Mouse (Mus musculus): ENCODE data around the gene Nudt1. TPM values are rescaled to one million over a fixed set of nuclear protein-coding genes. Genes with fewer than 3 reads are reported as not detected.

Nudt1 gene
- polyA plus RNA-seq, 1 experiment from 2014 or later: 27.0 TPM

DNA sequence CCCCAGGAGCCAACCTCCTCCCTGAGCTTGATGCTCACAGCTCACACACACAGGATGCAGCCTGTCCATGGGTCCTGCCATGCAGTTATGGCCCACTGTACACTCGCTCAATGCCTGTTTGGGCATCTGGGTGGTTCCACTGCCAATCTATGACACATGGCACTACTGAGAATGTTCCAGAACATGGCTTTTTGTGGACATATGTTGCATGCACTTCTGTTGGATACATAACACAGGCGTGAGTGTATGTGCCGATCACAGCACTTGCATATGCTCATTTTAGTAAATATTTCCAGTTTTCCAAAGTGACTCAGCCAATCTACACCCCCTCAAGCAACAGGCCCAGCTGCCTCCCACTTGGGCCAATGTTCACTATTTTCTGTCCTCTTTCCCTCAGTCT, 50.2 kb downstream of the Nudt1 start:
- WGBS: 93% methylated on average over 3 of the region's 3 CpGs
- no peak overlapping the region for H3K4me3 ChIP-seq (ENCODE audit: low read length)
- H3K36me3 ChIP-seq (ENCODE audit: control insufficient read depth, insufficient read depth, low read length): no peaks in the 10 kb centered on the region
- no peaks in the 10 kb centered on the region for H3K9me3 ChIP-seq (ENCODE audit: control insufficient read depth, low read length)
- H3K27ac ChIP-seq (ENCODE audit: low read depth, low read length): no peak overlapping the region
- no peak for ATAC-seq
- H3K27me3 ChIP-seq (replicated peaks; ENCODE audit: control insufficient read depth, insufficient read depth, low read length): no peaks in the 10 kb centered on the region
- no peaks in the 10 kb centered on the region; the same call in 1 of the 2 replicates for H3K4me1 ChIP-seq (ENCODE audit: control insufficient read depth, insufficient read depth, low read depth, low read length)
- H3K9ac ChIP-seq (ENCODE audit: low read depth, low read length): no peak overlapping the region
- no peak overlapping the region for H3K4me2 ChIP-seq (ENCODE audit: low read length)

DNA sequence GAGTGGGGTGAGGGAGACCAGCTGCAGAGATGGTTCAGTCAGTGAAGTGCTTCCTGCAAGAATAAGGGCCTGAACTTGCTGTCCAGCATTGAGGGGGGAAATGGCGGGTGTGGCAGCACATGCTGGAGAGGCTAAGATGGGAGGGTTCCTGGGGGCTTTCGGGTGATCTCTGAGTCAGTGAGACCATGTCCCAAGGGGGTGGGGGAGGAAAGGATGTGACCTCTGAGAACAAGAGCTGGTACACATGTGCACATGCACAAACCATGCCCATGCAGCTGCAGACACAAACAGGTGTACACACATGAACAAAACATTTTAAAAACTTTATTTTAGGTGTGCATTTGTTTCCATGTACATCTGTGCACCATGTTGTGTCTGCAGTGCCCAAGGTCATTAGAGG, 52.3 kb downstream of the Nudt1 start:
- Histone ChIP-seq H3K36me3 (ENCODE audit: control insufficient read depth, insufficient read depth, low read length) (no peaks in the 10 kb centered on the region), H3K27ac (ENCODE audit: low read depth, low read length) (no peak overlapping the region), H3K9me3 (ENCODE audit: control insufficient read depth, low read length) (no peaks in the 10 kb centered on the region), H3K4me1 (ENCODE audit: control insufficient read depth, insufficient read depth, low read depth, low read length) (no peaks in the 10 kb centered on the region; the same call in 1 of the 2 replicates), H3K4me2 (ENCODE audit: low read length) (no peak overlapping the region), H3K9ac (ENCODE audit: low read depth, low read length) (no peak overlapping the region), H3K27me3 (replicated peaks; ENCODE audit: control insufficient read depth, insufficient read depth, low read length) (no peaks in the 10 kb centered on the region), H3K4me3 (ENCODE audit: low read length) (no peak overlapping the region)
- WGBS: 83% methylated on average over 2 of the region's 2 CpGs
- ATAC-seq: no peak

DNA sequence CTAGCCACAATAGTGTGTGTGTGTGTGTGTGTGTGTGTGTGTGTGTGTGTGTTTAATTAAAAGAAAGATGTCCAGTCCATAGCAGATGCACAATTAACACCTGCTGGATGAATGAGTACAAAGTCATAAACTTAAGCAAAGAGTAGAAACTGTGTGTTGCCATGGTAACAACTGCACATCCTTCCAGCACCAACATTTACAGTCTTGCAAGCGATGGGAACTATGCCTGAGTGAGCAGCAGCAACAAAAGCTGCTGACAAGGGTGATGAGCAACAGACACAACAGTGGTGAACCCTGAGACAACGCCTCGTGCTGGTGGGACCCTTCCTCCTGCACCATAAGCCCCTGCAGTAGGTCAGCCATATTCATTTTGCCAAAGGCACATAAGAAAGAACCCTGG, 52.8 kb downstream of the Nudt1 start:
- Histone ChIP-seq H3K27ac (ENCODE audit: low read depth, low read length) (peak overlapping the region; percentile 24), H3K4me1 (ENCODE audit: control insufficient read depth, insufficient read depth, low read depth, low read length) (no peaks in the 10 kb centered on the region; the same call in 1 of the 2 replicates), H3K27me3 (replicated peaks; ENCODE audit: control insufficient read depth, insufficient read depth, low read length) (no peaks in the 10 kb centered on the region), H3K4me3 (ENCODE audit: low read length) (no peak overlapping the region), H3K4me2 (ENCODE audit: low read length) (no peak overlapping the region), H3K9ac (ENCODE audit: low read depth, low read length) (0 out of 2 replicates have a peak overlapping the region, but pooled peaks have one; percentile 15), H3K36me3 (ENCODE audit: control insufficient read depth, insufficient read depth, low read length) (no peaks in the 10 kb centered on the region), H3K9me3 (ENCODE audit: control insufficient read depth, low read length) (no peaks in the 10 kb centered on the region)
- ATAC-seq: peak; percentile 37; the same call in 1 of the 2 replicates
- WGBS: 25% methylated on average over 3 of the region's 3 CpGs

DNA sequence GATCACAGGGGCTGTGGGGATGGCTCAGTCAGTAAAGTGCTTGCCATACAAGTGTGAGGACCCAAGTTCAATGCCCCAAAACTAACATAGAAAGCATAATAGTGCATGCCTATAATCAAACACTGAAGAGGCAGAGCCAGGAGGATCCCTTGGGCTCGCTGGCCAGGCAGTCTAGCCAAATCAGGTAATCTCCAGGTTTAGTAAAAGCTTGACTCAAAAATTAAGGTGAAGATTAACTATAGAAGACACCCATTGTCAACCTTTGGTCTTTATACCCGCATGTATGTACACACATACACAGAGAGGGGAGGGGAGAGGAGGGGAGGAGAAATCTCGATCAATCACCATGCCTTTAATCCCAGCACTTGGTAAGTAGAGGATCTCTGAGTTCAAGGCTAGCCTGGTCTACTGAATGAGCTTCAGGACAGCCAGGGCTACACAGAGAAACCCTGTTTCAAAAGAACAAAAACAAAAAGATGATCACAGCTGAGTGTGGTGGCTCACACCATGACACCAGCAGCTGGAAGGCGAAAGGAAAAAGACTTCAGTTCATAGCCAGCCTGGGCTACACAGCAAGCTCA, 53.9 kb downstream of the Nudt1 start:
- Histone ChIP-seq H3K27ac (ENCODE audit: low read depth, low read length) (no peak overlapping the region), H3K36me3 (ENCODE audit: control insufficient read depth, insufficient read depth, low read length) (no peaks in the 10 kb centered on the region), H3K4me3 (ENCODE audit: low read length) (no peak overlapping the region), H3K9me3 (ENCODE audit: control insufficient read depth, low read length) (no peaks in the 10 kb centered on the region), H3K4me1 (ENCODE audit: control insufficient read depth, insufficient read depth, low read depth, low read length) (no peaks in the 10 kb centered on the region; the same call in 1 of the 2 replicates), H3K9ac (ENCODE audit: low read depth, low read length) (no peak overlapping the region), H3K27me3 (replicated peaks; ENCODE audit: control insufficient read depth, insufficient read depth, low read length) (no peaks in the 10 kb centered on the region), H3K4me2 (ENCODE audit: low read length) (no peak overlapping the region)
- 93% methylated on average over 4 of the region's 4 CpGs for WGBS
- no peak for ATAC-seq

DNA sequence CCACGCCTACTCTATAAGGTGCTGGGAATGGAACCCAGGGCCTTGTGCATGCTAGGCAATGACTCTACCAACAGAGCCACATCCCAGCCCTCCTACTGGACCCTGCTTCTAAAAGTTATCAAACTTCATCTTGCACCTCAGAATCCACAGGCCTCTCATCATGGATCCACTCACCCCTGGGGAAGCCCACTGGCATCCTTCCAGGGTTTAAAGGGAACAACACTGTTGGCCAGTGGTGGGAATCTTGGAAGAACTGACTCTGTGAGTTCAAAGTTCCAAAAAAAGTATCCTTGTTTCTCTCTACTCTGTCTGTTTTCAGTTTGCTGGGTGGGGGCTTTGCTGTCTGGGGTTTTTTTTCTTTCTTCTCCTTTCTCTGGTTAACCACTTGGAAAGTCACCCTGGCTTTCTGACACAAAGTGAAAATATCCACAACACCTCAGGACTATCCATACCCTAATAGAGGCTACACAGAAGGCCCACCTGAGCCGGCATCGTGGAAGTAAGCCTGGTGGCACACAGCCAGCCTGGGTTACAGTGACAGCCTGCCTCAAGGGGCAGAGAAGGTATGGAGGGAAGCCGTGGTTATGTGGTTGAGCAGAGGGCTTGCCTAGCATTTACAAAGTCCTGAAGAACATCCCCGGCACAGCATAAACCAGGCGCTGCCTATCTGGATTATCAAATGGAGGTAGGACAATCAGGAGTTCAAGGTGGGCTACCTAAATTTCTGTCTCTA, 56.8 kb downstream of the Nudt1 start:
- no peak overlapping the region for H3K4me3 ChIP-seq (ENCODE audit: low read length)
- no peak overlapping the region for H3K9ac ChIP-seq (ENCODE audit: low read depth, low read length)
- H3K4me1 ChIP-seq (ENCODE audit: control insufficient read depth, insufficient read depth, low read depth, low read length): no peaks in the 10 kb centered on the region; the same call in 1 of the 2 replicates
- no peaks in the 10 kb centered on the region for H3K9me3 ChIP-seq (ENCODE audit: control insufficient read depth, low read length)
- 89% methylated on average over 6 of the region's 6 CpGs for WGBS
- no peaks in the 10 kb centered on the region for H3K27me3 ChIP-seq (replicated peaks; ENCODE audit: control insufficient read depth, insufficient read depth, low read length)
- H3K27ac ChIP-seq (ENCODE audit: low read depth, low read length): no peak overlapping the region
- no peak for ATAC-seq
- no peak overlapping the region for H3K4me2 ChIP-seq (ENCODE audit: low read length)
- no peaks in the 10 kb centered on the region for H3K36me3 ChIP-seq (ENCODE audit: control insufficient read depth, insufficient read depth, low read length)

DNA sequence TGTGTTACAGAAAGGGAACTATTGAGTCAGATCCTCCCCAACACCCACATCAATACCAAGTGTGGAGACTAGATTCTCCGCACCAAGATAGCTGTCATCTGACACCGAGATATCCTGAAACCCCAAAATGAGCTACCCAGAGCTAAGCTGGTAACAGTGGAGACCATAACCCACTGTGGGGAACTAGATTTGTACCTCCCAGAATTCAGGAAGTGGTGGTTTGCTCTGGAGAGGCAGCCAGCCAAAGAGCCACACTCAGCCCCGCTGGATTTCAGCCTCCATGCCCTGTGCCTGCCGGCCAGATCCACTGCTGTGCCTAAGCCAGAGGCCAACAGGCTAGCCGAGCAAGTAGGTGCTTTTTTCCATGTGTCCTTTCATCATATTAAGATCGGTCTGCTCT, 57.8 kb downstream of the Nudt1 start:
- H3K9ac ChIP-seq (ENCODE audit: low read depth, low read length): no peak overlapping the region
- H3K27me3 ChIP-seq (replicated peaks; ENCODE audit: control insufficient read depth, insufficient read depth, low read length): no peaks in the 10 kb centered on the region
- H3K4me1 ChIP-seq (ENCODE audit: control insufficient read depth, insufficient read depth, low read depth, low read length): peaks cover 3% of the 10 kb centered on the region; the same call in 1 of the 2 replicates
- ATAC-seq: no peak
- WGBS: 81% methylated on average over 6 of the region's 6 CpGs
- no peak overlapping the region for H3K4me3 ChIP-seq (ENCODE audit: low read length)
- no peak overlapping the region for H3K4me2 ChIP-seq (ENCODE audit: low read length)
- no peaks in the 10 kb centered on the region for H3K36me3 ChIP-seq (ENCODE audit: control insufficient read depth, insufficient read depth, low read length)
- H3K9me3 ChIP-seq (ENCODE audit: control insufficient read depth, low read length): no peaks in the 10 kb centered on the region
- no peak overlapping the region for H3K27ac ChIP-seq (ENCODE audit: low read depth, low read length)

DNA sequence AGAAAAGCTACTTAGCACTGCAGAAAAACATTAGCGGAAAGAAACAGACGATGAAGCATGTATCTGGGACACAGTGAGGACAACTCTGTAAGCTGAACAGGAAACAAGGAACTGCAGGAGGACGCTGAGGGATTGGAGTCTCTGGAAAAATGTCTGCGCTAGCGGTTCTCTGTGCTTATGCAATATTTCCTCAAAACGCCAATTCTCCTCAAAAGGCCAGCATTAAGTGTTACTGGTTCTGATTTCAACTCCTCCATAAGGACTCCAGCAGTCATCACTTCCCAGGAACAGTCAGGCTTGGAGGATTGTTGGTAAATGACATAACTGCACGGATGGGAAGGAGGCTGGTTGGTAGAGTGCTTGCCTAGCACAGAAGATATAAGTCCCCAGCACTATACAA, 59.7 kb downstream of the Nudt1 start:
- ATAC-seq: no peak

DNA sequence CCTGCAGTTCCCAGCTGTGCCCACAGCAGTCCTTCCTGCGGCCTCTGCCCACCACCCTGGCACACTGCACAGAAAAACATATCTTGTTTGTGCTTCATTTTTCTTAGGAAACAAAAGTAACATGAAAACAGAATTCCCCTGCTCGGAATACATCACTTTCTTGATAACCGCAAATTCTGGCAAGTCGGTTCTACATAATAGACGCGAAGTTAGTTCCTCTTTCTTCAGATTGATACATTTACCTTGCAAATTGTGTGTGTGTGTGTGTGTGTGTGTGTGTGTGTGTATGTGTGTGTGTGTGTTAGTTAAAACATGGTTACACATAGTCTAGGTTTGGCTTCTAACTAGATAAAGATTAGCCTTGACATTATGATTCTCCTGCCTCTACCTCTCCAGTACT, 61.2 kb downstream of the Nudt1 start:
- no peak for ATAC-seq
- Histone ChIP-seq H3K36me3 (ENCODE audit: control insufficient read depth, insufficient read depth, low read length) (no peaks in the 10 kb centered on the region), H3K4me2 (ENCODE audit: low read length) (no peak overlapping the region), H3K4me1 (ENCODE audit: control insufficient read depth, insufficient read depth, low read depth, low read length) (peaks cover 3% of the 10 kb centered on the region), H3K27me3 (replicated peaks; ENCODE audit: control insufficient read depth, insufficient read depth, low read length) (no peaks in the 10 kb centered on the region), H3K9ac (ENCODE audit: low read depth, low read length) (no peak overlapping the region), H3K9me3 (ENCODE audit: control insufficient read depth, low read length) (no peaks in the 10 kb centered on the region), H3K27ac (ENCODE audit: low read depth, low read length) (no peak overlapping the region), H3K4me3 (ENCODE audit: low read length) (no peak overlapping the region)
- WGBS: 94% methylated on average over 6 of the region's 6 CpGs

More for the DNA sequence above, 59.7 kb downstream of the Nudt1 start:
- H3K36me3 ChIP-seq (ENCODE audit: control insufficient read depth, insufficient read depth, low read length): no peaks in the 10 kb centered on the region
- H3K27ac ChIP-seq (ENCODE audit: low read depth, low read length): no peak overlapping the region
- no peaks in the 10 kb centered on the region for H3K27me3 ChIP-seq (replicated peaks; ENCODE audit: control insufficient read depth, insufficient read depth, low read length)
- 94% methylated on average over 7 of the region's 7 CpGs for WGBS
- no peak overlapping the region for H3K4me2 ChIP-seq (ENCODE audit: low read length)
- H3K4me3 ChIP-seq (ENCODE audit: low read length): no peak overlapping the region
- no peak overlapping the region for H3K9ac ChIP-seq (ENCODE audit: low read depth, low read length)
- peaks cover 3% of the 10 kb centered on the region; the same call in 1 of the 2 replicates for H3K4me1 ChIP-seq (ENCODE audit: control insufficient read depth, insufficient read depth, low read depth, low read length)
- H3K9me3 ChIP-seq (ENCODE audit: control insufficient read depth, low read length): no peaks in the 10 kb centered on the region

DNA sequence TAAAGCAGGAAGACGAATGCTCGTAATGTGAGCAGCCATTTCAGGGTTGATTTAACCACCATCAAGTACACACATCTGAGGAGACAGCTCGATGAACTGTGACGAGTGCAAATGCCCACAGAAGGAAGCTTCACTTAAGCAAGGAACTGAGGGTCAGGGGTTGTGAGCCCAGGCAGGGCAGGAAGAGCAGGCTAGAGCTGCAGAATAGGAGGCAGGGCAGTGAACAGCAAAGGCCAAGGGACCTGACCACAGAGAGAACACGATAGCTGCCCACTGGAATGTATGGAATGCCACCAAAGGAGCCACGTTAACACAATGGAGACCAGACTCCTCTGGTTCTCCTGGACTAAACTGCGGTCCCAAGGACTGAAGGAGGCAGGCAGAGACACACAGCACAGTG, 62.1 kb downstream of the Nudt1 start:
- no peak for ATAC-seq
- Histone ChIP-seq H3K27ac (ENCODE audit: low read depth, low read length) (no peak overlapping the region), H3K27me3 (replicated peaks; ENCODE audit: control insufficient read depth, insufficient read depth, low read length) (no peaks in the 10 kb centered on the region), H3K36me3 (ENCODE audit: control insufficient read depth, insufficient read depth, low read length) (no peaks in the 10 kb centered on the region), H3K4me2 (ENCODE audit: low read length) (no peak overlapping the region), H3K4me1 (ENCODE audit: control insufficient read depth, insufficient read depth, low read depth, low read length) (peaks cover 11% of the 10 kb centered on the region), H3K9ac (ENCODE audit: low read depth, low read length) (no peak overlapping the region), H3K9me3 (ENCODE audit: control insufficient read depth, low read length) (no peaks in the 10 kb centered on the region), H3K4me3 (ENCODE audit: low read length) (no peak overlapping the region)
- WGBS: 20% methylated on average over 7 of the region's 7 CpGs
